Mouse (Mus musculus) brain, embryonic 14.5 days (tissue): ENCODE data around the gene Gm44965.

ENCODE experiments used
- CTCF ChIP-seq: fragments of 200-500 bp; IDR thresholded peaks from 2 replicates; pipeline ENCODE4 v1.5.1; 2012; ENCODE audit warnings: inconsistent platforms, mild to moderate bottlenecking, moderate library complexity, borderline replicate concordance; ENCODE audit not compliant: insufficient read depth, insufficient read length; ENCODE audit errors: extremely low read depth
- POLR2A ChIP-seq: fragments of 200-500 bp; IDR thresholded peaks from 2 replicates; pipeline ENCODE4 v1.6.1; 2012; ENCODE audit warnings: mild to moderate bottlenecking, inconsistent platforms, borderline replicate concordance; ENCODE audit not compliant: poor library complexity, insufficient read depth, insufficient read length, severe bottlenecking; ENCODE audit errors: extremely low read depth

DNA sequence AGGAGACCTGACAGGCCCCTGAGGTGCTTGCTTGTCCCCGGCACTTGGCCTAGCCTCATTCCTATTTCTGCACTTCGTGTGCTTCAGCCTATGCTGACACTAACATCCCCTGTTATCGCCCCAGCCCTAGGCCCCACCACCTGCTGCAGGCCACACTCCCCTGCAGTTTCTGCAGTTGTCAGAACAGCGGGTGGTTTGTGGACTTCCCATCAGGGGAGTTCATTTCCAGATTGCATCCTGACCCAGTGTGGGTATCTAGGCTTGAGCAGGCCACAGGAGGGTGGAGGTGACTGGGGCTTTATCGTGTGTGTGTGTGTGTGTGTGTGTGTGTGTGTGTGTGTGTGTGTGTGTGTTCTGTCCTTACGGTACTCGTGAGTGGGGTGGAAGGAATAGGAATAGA lies 15.8 kb downstream of the Gm44965 start:
- TF ChIP-seq POLR2A (no peak), CTCF (no peak)
